Mouse (Mus musculus): ENCODE results near the gene Aatk. TPM values are rescaled to one million over a fixed set of nuclear protein-coding genes. Genes with fewer than 3 reads are reported as not detected.

Gene Aatk
- polyA plus RNA-seq, 1 experiment: 25.6 TPM

DNA sequence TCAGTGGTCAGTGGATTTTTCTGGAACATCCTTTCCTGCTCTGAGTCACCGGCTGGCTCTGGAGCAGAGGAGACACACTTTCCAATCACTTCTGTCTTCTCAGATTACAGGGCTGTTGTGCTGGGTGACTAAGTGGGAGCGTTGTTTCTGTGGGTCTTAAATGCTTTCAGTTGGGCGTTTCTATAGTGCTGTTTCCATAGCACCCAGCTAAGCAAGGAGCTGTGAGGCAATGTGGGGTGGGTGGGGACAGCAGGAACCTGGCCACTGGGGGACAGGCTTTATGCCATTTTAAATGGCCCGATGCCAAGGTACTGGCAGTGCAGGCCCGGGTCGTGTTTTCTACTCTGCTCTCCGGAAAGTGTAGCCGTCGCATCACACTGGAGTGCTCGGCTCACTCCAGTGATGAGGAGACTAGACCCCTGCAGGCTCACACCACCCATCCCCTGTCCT lies 57.8 kb downstream of the Aatk start:
- no peak for DNase-seq (ENCODE audit: low read depth)

DNA sequence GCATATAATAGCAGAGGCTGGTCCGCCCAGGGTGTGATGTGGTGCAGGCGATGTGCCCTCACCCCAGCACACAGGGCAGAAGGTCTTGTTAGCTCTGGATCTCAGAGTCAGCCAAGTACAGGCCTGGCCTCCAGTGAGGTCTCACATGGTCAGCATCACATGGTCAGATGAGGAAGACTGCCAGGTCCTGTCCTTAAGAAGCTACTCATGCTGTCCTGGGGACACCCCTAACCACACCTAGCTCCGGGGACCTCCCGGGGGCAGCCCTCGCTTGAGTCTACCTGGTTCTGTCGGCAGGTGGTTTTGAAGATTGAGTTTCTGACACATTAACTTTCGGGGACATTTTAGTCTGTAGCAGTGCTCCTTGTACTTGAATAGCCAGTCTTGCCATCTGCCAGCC lies 58.6 kb downstream of the Aatk start:
- no peak for DNase-seq (ENCODE audit: low read depth)

- no peak for DNase-seq (ENCODE audit: low read depth)
These were observed 59.1 kb downstream of the Aatk start for GRCm38 (mm10) chr11:119987876-119988275.

DNA sequence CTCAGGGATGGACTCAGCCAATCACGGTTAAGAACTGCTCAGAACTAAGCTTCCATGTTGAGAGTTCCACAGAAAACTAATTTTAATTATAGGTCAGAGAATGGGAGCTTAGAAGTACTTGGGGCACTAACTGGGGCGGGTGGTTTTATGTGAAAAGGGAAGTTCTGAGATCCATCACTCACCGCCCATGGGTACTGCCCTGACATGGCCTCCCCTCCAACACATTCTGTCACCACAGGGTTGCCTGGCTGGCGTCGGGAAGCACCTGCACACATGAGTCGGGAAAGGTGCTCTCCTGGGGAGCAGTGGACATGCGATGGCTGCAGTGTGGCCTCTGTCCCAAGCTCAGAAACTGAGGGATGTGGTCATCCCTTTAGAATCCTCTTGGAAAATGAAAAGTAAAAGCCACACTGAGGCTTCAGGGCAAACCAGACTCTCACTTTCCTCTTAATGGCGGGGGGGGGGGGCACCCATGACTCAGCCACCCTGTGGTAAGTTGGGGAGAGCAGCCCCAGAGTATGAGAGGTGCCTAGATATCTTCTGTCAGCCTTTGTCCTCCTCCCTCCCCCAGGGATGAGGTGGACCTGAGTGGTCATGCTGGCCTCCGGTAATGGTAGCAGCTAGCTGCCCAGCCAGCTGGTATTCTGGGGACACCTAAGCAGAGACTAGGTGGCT lies 60.1 kb downstream of the Aatk start:
- DNase-seq (ENCODE audit: low read depth): no peak

GRCm38 (mm10) chr11:119983151-119983550 lies 63.8 kb downstream of the Aatk start:
- DNase-seq (ENCODE audit: low read depth): no peak

GRCm38 (mm10) chr11:119982236-119982635 lies 64.7 kb downstream of the Aatk start:
- no peak for DNase-seq (ENCODE audit: low read depth)

DNA sequence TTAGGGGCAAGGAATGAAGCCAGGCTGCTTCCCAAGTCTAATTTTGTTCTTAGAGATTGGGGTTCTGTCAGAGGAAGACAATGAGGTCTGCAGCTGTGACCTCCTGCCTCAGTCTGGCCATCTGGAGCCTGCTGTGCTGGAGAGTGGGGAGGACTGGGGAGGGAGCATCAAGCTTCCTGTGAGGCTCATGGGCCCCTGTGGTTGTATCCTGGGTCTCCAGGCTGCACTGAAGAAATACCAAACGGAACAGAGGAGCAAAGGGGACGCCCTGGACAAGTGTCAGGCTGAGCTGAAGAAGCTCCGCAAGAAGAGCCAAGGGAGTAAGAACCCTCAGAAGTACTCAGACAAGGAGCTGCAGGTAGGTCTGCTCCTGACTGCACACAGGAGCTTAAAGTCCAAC lies 65.2 kb downstream of the Aatk start:
- no peak for DNase-seq (ENCODE audit: low read depth)

GRCm38 (mm10) chr11:119979596-119980385 lies 67.2 kb downstream of the Aatk start:
- DNase-seq (ENCODE audit: low read depth): no peak

- DNase-seq (ENCODE audit: low read depth): no peak
These were observed 68.3 kb downstream of the Aatk start for GRCm38 (mm10) chr11:119978701-119979100.

GRCm38 (mm10) chr11:119975739-119976501 lies 71.0 kb downstream of the Aatk start:
- peak; percentile 99 for DNase-seq (ENCODE audit: low read depth)

- DNase-seq (ENCODE audit: low read depth): no peak
These were observed 73.2 kb downstream of the Aatk start for GRCm38 (mm10) chr11:119973789-119974188.

DNA sequence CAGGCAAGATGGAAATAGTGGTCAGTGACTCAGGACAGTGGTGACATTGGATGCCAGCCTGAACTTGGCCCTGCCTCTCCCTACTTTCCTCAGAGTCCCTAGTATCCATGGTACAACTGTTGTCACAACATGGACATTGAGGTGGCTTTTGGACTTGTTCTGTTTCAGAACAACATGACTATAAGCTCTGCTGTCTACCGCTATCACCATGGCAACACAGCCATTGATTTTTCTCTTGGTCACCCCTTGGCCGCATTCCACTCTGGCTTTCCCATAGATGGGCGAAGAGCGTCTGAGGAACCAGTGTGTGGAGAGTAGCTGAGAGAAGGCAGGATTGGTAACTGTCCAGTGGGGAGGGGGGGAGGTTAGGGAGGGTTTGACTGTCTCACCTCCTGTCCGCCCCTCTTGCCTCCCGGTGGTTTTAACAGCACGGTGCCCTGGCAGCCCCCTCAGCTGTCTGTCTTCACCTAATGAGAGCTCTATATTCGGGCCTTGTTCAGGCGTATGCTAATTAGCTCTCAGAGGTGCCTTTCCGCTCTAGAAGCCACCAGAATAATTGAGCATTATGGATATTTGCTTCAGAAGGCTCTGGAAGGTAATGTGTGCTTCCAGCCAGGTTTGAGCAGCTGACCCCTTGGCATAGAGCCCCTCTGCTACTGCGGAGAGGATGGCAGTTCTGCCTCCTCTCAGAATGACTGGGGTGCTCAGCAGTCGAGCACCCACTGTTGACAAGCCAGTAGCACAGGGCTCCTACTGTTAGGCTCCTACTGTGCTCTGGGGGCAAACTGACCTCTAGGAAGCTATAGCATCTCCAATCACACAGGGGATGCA lies 76.7 kb downstream of the Aatk start:
- no peak for DNase-seq (ENCODE audit: low read depth)

DNA sequence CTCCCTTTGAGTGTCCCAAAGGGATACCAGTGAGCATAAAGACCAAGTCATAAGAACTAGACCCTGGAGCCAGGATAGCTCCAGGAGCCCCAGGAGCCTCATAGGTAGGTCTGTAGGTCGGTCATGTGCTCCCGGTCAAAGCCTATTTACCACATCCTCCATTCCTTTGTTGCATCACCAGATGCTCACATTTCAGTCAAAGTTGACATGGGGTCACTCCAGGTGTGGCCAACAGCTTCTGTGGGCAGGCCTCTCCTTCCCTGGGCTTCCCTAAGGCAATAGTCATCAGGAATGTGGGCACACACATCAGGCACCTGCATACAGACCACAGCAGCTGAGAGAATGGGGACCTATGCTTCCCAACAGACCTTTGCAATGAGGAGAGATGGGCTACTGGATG lies 79.1 kb downstream of the Aatk start:
- no peak for DNase-seq (ENCODE audit: low read depth)

DNA sequence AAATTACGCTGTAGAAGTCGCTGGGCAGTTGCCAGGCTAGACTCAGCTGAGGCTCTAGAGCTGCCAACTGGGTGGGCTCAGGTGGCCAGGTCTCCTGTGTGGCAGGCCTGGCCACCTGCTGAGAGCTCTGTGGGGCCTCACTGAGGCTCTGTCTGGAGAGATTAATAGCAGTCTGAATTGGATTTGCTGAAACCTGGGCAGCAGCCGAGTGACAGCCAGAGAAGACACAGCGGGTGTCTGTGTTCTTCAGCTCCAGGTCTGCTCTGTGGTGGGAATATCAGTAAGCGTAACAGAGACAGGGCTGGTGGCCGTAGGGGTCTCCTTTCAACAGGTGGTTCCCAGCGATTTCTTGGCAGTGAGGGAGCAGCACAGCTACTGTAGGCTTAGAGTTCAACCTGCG lies 79.6 kb downstream of the Aatk start:
- DNase-seq (ENCODE audit: low read depth): no peak

GRCm38 (mm10) chr11:119966294-119966693 lies 80.7 kb downstream of the Aatk start:
- no peak for DNase-seq (ENCODE audit: low read depth)

DNA sequence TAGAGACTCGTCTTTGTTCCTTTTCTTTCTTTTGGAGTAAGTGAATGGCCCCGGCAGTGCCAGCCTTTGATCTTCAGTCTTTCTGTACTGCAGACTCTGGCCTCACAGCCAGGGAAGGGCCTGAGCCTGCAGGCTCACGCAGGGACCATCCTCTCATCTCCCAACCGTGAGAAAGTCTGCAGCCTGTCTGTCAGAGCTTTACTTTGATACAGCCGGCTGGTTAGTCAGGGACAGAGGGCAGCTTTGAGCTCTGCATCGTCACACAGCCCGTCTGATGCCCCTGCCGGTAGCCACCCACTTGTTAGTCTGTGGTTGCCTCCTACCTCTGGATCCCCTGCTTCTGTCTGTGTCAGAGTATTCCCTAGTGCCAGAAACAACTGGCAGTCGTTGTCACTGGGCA lies 81.9 kb downstream of the Aatk start:
- DNase-seq (ENCODE audit: low read depth): no peak

DNA sequence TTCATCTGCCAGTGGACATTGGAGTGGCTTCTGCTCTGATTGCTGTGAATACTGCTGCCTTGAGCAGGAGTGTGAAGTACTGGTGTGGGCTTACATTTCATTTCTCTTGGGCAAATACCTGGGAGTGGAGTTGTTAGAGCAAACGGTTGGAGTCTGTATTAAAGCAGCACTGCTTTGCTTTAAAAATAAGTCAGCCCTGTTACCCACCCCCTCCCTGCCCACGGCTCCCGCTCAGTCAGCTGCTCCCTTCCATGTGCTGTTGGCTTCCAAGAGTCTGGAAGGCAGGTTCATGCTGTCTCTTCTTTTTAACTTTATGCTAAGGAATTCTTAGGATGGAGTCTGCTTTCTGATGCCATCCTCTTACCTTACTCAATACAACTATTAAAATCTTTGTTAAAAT lies 85.5 kb downstream of the Aatk start:
- no peak for DNase-seq (ENCODE audit: low read depth)

DNA sequence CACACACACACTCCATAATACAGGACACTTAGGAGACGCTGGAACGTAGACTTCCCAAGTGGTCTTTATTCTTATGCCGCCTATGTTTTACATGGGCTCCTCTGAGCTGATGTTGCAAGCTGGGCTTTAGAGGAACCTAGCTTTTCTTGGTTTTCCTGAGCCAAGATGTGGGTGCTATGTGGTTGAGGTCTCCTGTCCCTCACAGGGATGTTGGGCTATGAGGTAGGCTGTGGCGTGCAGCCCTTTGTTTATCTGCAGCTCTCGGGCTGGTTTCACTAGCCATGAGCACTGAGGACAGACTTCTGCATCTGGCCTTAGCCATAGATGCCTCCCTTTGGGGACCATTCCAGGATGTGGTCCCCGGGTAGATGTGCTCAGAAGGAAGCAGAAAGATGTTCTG lies 86.3 kb downstream of the Aatk start:
- no peak for DNase-seq (ENCODE audit: low read depth)

- DNase-seq (ENCODE audit: low read depth): no peak
These were observed 87.3 kb downstream of the Aatk start for GRCm38 (mm10) chr11:119959714-119960113.

DNA sequence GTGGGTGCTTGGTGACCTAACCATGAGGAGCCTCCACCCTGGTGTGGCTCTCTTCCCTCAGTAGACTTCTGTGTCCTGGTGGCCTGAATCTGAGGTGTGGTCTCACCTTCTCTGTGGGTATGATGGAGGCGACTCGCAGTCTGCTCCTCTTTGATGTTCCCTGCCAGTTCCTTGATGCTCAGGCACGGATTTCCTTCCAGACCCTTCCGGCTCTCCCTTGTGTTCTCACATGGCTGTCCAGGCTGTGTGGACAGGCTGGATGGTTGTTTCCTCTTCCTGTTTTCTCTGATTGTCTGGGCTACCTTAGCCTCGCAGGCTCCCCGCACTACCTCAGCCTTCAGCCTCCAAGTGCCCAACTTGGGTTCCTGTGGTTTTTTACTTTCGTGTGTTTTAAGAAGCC lies 88.1 kb downstream of the Aatk start:
- DNase-seq (ENCODE audit: low read depth): no peak

Data from gonadal fat pad, adult 2 months (tissue).